Mouse (Mus musculus) midbrain, embryonic 10.5 days (tissue): ENCODE results near the gene Arhgap10. TPM values are rescaled to one million over a fixed set of nuclear protein-coding genes. Genes with fewer than 3 reads are reported as not detected.

ENCODE experiments used
- DNase-seq: peaks from one replicate; pipeline ENCODE4 v3.0.0-alpha.2; 2017; ENCODE audit warnings: low spot score
- H3K27ac ChIP-seq: fragments of 300-500 bp; sonication (generic); replicated peaks from 2 replicates; pipeline ENCODE4 v1.5.1; 2016; ENCODE audit warnings: mild to moderate bottlenecking
- H3K27me3 ChIP-seq: fragments of 300-500 bp; sonication (generic); 2 replicates; pipeline ENCODE4 v1.6.1; 2016; ENCODE audit warnings: low read depth, mild to moderate bottlenecking; ENCODE audit not compliant: poor library complexity, severe bottlenecking
- H3K36me3 ChIP-seq: fragments of 300-500 bp; sonication (generic); 2 replicates; pipeline ENCODE4 v1.6.1; 2016; ENCODE audit warnings: mild to moderate bottlenecking, moderate library complexity
- H3K4me1 ChIP-seq: fragments of 300-500 bp; sonication (generic); 2 replicates; pipeline ENCODE4 v1.6.1; 2016
- H3K4me3 ChIP-seq: fragments of 300-500 bp; sonication (generic); 2 replicates; pipeline ENCODE4 v1.5.1; 2016; ENCODE audit warnings: mild to moderate bottlenecking, moderate library complexity
- H3K9me3 ChIP-seq: fragments of 300-500 bp; sonication (generic); replicated peaks from 2 replicates; pipeline ENCODE4 v1.6.1; 2016; ENCODE audit warnings: mild to moderate bottlenecking
- WGBS: fragments of 180-500 bp; shearing (Covaris S2); methylation state at CpG from one replicate; pipeline ENCODE4 v1.1.7; 2016; 5-methylcytosine and 5-hydroxymethylcytosine counted together
- polyA plus RNA-seq: library from polyadenylated mRNA; unstranded; fragments of >200 nt; fragmentation: Nextera tagmentation; extraction: Ambion mirVana; gene quantifications from 2 replicates; pipeline ENCODE4 v1.2.1, GENCODE M21; 2016

Arhgap10 gene
- polyA plus RNA-seq, 1 experiment from 2014 or later, result 16.5 TPM

GRCm38 (mm10) chr8:77510426-77510825 is 7.3 kb downstream of the Arhgap10 start:
- no peak for DNase-seq
- WGBS, result 75% methylated on average over 3 of the region's 3 CpGs

DNA sequence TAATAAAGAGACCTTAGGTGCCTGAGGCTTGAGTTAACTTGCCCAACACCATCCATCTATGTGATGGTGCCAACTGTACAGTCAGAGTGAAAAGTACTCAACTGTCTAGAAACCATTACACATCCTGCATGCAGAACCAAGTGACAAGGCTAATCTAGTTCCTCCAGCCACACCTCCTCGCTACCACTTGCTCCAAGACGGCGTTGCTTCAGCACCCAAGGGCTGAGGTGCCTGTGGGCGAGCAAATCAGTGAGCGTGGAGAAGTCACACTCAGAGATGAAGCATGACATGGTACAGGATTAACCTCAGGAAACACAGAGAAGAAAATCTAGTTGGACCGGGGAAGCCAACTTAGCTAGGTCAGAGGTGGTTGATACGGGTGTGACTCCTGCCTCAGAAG is 8.7 kb downstream of the Arhgap10 start:
- H3K9me3 ChIP-seq, result no peaks in the 10 kb centered on the region
- H3K4me1 ChIP-seq, result peaks cover 32% of the 10 kb centered on the region
- no peak overlapping the region for H3K4me3 ChIP-seq
- no peak for DNase-seq
- 91% methylated on average over 7 of the region's 7 CpGs for WGBS
- no peaks in the 10 kb centered on the region for H3K36me3 ChIP-seq
- no peak overlapping the region for H3K27ac ChIP-seq
- H3K27me3 ChIP-seq, result peaks cover 11% of the 10 kb centered on the region; the same call in 1 of the 2 replicates

More at GRCm38 (mm10) chr8:77510426-77510825, 7.3 kb downstream of the Arhgap10 start:
- Histone ChIP-seq H3K27me3 (peaks cover 25% of the 10 kb centered on the region), H3K27ac (no peak overlapping the region), H3K4me1 (peaks cover 35% of the 10 kb centered on the region), H3K36me3 (no peaks in the 10 kb centered on the region), H3K9me3 (no peaks in the 10 kb centered on the region), H3K4me3 (no peak overlapping the region)

- Histone ChIP-seq H3K36me3 (no peaks in the 10 kb centered on the region), H3K4me1 (peaks cover 22% of the 10 kb centered on the region), H3K4me3 (no peak overlapping the region), H3K27me3 (no peaks in the 10 kb centered on the region; the same call in 1 of the 2 replicates), H3K27ac (no peak overlapping the region), H3K9me3 (no peaks in the 10 kb centered on the region)
- no peak for DNase-seq
- 93% methylated on average over 10 of the region's 10 CpGs for WGBS
These were observed 10.2 kb downstream of the Arhgap10 start for GRCm38 (mm10) chr8:77507510-77508035.

DNA sequence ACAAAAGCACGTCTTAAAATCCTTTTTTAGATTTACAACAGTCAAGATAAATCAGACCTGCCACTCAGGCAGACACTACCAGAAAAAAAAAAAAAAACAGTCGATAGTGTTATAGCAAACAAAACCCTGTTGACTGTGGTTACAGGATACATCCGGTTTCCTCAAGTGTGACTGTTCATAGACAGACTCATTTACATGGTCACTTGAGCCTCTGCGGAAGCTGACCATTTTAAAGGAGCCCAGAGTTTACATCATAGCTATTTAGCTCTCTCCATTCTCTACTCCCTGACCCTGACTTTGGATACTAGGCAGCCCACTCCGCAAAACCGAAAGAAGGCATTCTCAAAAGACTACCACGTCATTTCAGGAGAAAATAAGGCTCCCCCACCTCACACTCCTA is 11.2 kb downstream of the Arhgap10 start:
- H3K27me3 ChIP-seq, result no peaks in the 10 kb centered on the region
- 90% methylated on average over 7 of the region's 7 CpGs for WGBS
- DNase-seq, result no peak
- no peaks in the 10 kb centered on the region for H3K9me3 ChIP-seq
- H3K4me1 ChIP-seq, result peaks cover 11% of the 10 kb centered on the region; the same call in 1 of the 2 replicates
- H3K27ac ChIP-seq, result no peak overlapping the region
- H3K36me3 ChIP-seq, result no peaks in the 10 kb centered on the region
- H3K4me3 ChIP-seq, result no peak overlapping the region

- Histone ChIP-seq H3K9me3 (no peaks in the 10 kb centered on the region), H3K27ac (no peak overlapping the region), H3K36me3 (no peaks in the 10 kb centered on the region), H3K4me3 (no peak overlapping the region), H3K4me1 (0 out of 2 replicates have a peak, but pooled peaks cover 5% of the 10 kb centered on the region), H3K27me3 (no peaks in the 10 kb centered on the region)
- WGBS, result 94% methylated on average over 6 of the region's 6 CpGs
- no peak for DNase-seq
These were observed 15.2 kb downstream of the Arhgap10 start for GRCm38 (mm10) chr8:77502547-77502946.

DNA sequence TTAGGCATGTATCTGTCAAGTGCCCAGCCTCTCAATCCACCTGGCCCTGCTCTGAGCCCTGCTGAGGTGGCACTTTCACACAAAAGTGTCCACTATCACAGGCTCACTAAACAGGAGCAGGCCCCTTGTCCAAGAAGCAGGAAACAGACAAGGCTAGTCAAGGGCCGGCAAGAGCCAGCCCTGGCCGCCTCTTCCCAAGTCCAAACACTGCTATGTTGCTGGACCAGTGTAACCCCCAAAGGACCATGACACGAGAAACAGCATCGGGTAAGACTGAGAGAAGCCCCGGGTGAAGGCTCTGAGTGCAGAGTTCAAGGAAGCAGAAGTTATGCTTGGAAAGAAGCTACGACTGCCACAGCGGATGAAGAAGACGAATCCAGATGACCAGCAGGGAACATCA is 16.6 kb downstream of the Arhgap10 start:
- no peak for DNase-seq
- 91% methylated on average over 8 of the region's 8 CpGs for WGBS
- no peaks in the 10 kb centered on the region for H3K9me3 ChIP-seq

GRCm38 (mm10) chr8:77500264-77500663 is 17.5 kb downstream of the Arhgap10 start:
- Histone ChIP-seq H3K4me1 (0 out of 2 replicates have a peak, but pooled peaks cover 5% of the 10 kb centered on the region), H3K9me3 (no peaks in the 10 kb centered on the region), H3K27me3 (no peaks in the 10 kb centered on the region), H3K27ac (no peak overlapping the region), H3K36me3 (no peaks in the 10 kb centered on the region), H3K4me3 (no peak overlapping the region)
- WGBS, result 95% methylated on average over 3 of the region's 3 CpGs
- no peak for DNase-seq

More for the DNA sequence above, 16.6 kb downstream of the Arhgap10 start:
- Histone ChIP-seq H3K27ac (no peak overlapping the region), H3K36me3 (no peaks in the 10 kb centered on the region), H3K27me3 (no peaks in the 10 kb centered on the region), H3K4me3 (no peak overlapping the region), H3K4me1 (0 out of 2 replicates have a peak, but pooled peaks cover 5% of the 10 kb centered on the region)

DNA sequence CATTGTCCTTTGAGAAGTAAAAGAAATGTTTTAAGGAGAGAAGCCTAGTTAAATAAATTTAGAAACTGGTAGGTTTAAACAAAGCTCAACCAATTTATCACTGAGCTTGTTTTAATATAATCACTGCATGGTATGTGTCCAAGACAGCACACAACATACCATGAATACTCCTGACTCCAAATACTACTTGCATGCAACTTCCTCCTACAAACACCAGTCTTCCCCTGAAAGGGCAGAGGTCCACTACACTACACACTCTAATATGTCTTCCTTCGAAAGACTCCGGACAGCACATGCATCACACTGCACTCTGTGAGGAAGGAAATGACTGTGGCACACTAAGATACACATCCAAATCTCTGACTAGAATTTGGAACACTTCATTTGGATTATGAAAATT is 20.3 kb downstream of the Arhgap10 start:
- Histone ChIP-seq H3K4me3 (no peak overlapping the region), H3K4me1 (no peaks in the 10 kb centered on the region), H3K36me3 (no peaks in the 10 kb centered on the region), H3K27ac (no peak overlapping the region), H3K9me3 (no peaks in the 10 kb centered on the region), H3K27me3 (no peaks in the 10 kb centered on the region)
- no peak for DNase-seq
- WGBS, result 92% methylated on average over 2 of the region's 2 CpGs

DNA sequence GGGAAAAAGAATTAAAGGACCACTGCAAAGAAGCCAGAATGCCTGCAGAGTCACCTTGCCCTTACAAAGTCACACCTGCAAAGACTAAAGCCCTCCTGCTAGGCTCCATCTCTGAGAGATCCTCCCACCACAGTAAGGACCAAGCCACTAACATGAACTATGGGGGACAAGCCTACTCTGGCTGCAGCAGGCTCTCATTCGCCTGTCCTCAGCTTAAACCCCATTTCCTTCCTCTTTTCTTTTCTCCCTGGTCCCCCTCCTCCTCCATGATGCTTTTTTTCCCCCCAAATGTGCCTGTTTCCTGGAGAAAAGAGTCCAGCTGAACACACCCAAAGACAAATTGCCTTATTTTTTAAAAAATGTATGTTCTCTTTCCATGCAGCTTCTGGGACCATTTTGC is 21.5 kb downstream of the Arhgap10 start:
- WGBS, result 76% methylated on average over 1 of the region's 1 CpGs
- H3K4me1 ChIP-seq, result no peaks in the 10 kb centered on the region
- H3K9me3 ChIP-seq, result no peaks in the 10 kb centered on the region
- H3K27me3 ChIP-seq, result no peaks in the 10 kb centered on the region
- no peak overlapping the region for H3K4me3 ChIP-seq
- DNase-seq, result no peak
- no peaks in the 10 kb centered on the region for H3K36me3 ChIP-seq
- H3K27ac ChIP-seq, result no peak overlapping the region

DNA sequence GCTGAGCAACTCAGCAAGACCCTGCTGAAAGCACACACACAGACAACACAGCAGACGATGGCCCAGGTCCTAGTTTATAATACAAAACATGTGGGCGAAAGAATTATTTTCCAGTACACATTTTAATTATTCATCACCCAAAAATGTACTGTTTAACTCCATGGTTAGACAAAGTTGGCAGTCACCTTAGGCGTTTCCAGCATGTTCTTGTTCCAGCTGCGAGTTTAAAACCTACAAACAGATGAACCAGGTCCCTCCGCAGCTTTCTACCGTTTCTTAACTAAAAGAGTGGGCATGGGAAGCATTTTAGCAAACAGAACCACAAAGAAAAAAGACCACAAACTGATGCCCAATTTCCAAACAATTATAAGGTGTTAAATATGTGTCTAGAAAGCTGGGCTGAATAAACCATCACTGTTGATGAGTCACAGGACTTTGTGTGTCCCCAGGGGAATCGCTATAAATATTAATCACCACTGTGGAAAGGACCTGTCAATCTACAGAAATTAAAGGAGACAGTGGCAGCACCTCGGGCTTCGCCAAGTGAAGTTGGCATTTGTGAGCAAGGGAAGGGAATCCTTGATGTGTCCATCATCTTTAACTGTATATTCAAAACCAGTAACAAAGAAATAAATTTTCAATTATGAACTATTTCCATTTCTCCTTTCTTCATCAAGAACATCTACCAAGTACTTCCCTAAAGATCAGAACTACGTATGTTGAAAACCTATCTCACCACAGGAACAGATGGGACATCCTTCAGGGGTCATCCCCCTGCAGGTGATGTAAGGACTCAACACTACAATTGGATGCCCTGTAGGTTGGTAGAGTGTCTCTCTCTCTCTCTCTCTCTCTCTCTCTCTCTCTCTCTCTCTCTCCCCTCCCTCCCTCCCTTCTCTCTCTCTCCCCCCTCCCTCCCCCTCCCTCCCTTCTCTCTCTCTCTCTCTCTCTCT is 23.1 kb downstream of the Arhgap10 start:
- no peak overlapping the region for H3K4me3 ChIP-seq
- no peak for DNase-seq
- H3K4me1 ChIP-seq, result no peaks in the 10 kb centered on the region
- WGBS, result 90% methylated on average over 10 of the region's 10 CpGs
- H3K36me3 ChIP-seq, result no peaks in the 10 kb centered on the region
- no peak overlapping the region for H3K27ac ChIP-seq
- no peaks in the 10 kb centered on the region for H3K27me3 ChIP-seq
- no peaks in the 10 kb centered on the region for H3K9me3 ChIP-seq

- H3K27ac ChIP-seq, result no peak overlapping the region
- no peaks in the 10 kb centered on the region for H3K27me3 ChIP-seq
- WGBS, result 91% methylated on average over 5 of the region's 5 CpGs
- 0 out of 2 replicates have a peak, but pooled peaks cover 6% of the 10 kb centered on the region for H3K4me1 ChIP-seq
- no peak for DNase-seq
- H3K9me3 ChIP-seq, result no peaks in the 10 kb centered on the region
- no peak overlapping the region for H3K4me3 ChIP-seq
- H3K36me3 ChIP-seq, result no peaks in the 10 kb centered on the region
These were observed 25.2 kb downstream of the Arhgap10 start for GRCm38 (mm10) chr8:77492356-77493058.

GRCm38 (mm10) chr8:77491231-77491923 is 26.4 kb downstream of the Arhgap10 start:
- no peaks in the 10 kb centered on the region for H3K27me3 ChIP-seq
- no peaks in the 10 kb centered on the region for H3K9me3 ChIP-seq
- DNase-seq, result no peak
- no peak overlapping the region for H3K27ac ChIP-seq
- 0 out of 2 replicates have a peak, but pooled peaks cover 6% of the 10 kb centered on the region for H3K4me1 ChIP-seq
- H3K4me3 ChIP-seq, result no peak overlapping the region
- no peaks in the 10 kb centered on the region for H3K36me3 ChIP-seq
- 95% methylated on average over 10 of the region's 10 CpGs for WGBS
